Mouse (Mus musculus) ZHBTc4 (cell line): ENCODE results near the gene Hist1h2bh.

Experiments used
- DNase-seq: peaks from one replicate; pipeline ENCODE4 v3.0.0-alpha.2; 2011; ENCODE audit warnings: low read depth, low spot score

Hist1h2bh gene

GRCm38 (mm10) chr13:23506351-23506750 lies 36.8 kb downstream of the Hist1h2bh start:
- DNase-seq, result peak; percentile 82

GRCm38 (mm10) chr13:23505662-23506345 lies 37.4 kb downstream of the Hist1h2bh start:
- DNase-seq, result peak; percentile 74

GRCm38 (mm10) chr13:23503797-23504196 lies 39.4 kb downstream of the Hist1h2bh start:
- peak; percentile 89 for DNase-seq

- DNase-seq, result no peak
These were observed 40.3 kb downstream of the Hist1h2bh start for GRCm38 (mm10) chr13:23502916-23503315.

- no peak for DNase-seq
These were observed 41.1 kb downstream of the Hist1h2bh start for GRCm38 (mm10) chr13:23502031-23502567.

- no peak for DNase-seq
These were observed 41.7 kb downstream of the Hist1h2bh start for GRCm38 (mm10) chr13:23501511-23501910.

- DNase-seq, result peak; percentile 92
These were observed 42.6 kb downstream of the Hist1h2bh start for GRCm38 (mm10) chr13:23500424-23501200.

- DNase-seq, result peak; percentile 55
These were observed 43.2 kb downstream of the Hist1h2bh start for GRCm38 (mm10) chr13:23499943-23500342.

GRCm38 (mm10) chr13:23498653-23499052 lies 44.5 kb downstream of the Hist1h2bh start:
- DNase-seq, result peak; percentile 41

- DNase-seq, result peak; percentile 85
These were observed 45.4 kb downstream of the Hist1h2bh start for GRCm38 (mm10) chr13:23497656-23498321.

GRCm38 (mm10) chr13:23495526-23495925 lies 47.7 kb downstream of the Hist1h2bh start:
- DNase-seq, result peak; percentile 59

- DNase-seq, result peak; percentile 95
These were observed 51.2 kb downstream of the Hist1h2bh start for GRCm38 (mm10) chr13:23491990-23492389.
